Mouse (Mus musculus) CH12.LX (cell line): ENCODE measurements around the gene Defb45. TPM values are rescaled to one million over a fixed set of nuclear protein-coding genes. Genes with fewer than 3 reads are reported as not detected.

Source experiments
- DNase-seq: peaks from one replicate; pipeline ENCODE4 v3.0.0-alpha.2; 2013; ENCODE audit errors: extremely low read depth
- H3K27ac ChIP-seq: 2 replicates; pipeline ENCODE4 v1.5.1; 2012; ENCODE audit warnings: low read depth, mild to moderate bottlenecking, control low read depth, moderate library complexity; ENCODE audit not compliant: insufficient read depth
- H3K27me3 ChIP-seq: replicated peaks from 2 replicates; pipeline ENCODE3; 2012; ENCODE audit warnings: inconsistent platforms
- H3K36me3 ChIP-seq, 2 experiments: replicated peaks in 1 of 2; 2 replicates each; pipeline versions ENCODE3 to v1.6.1; 2012; ENCODE audit warnings: inconsistent platforms in 1 of 2, low read length in 1 of 2, mild to moderate bottlenecking in 1 of 2, mixed read lengths in 1 of 2, moderate library complexity in 1 of 2; ENCODE audit not compliant: control insufficient read depth in 1 of 2, insufficient read depth in 1 of 2
- H3K4me1 ChIP-seq, 2 experiments: 2 replicates each; pipeline ENCODE4 v1.6.1; 2012; ENCODE audit warnings: inconsistent platforms in 1 of 2, moderate library complexity in 1 of 2; ENCODE audit not compliant: insufficient read depth in 2 of 2, control insufficient read depth in 1 of 2
- H3K4me2 ChIP-seq: 2 replicates; pipeline ENCODE4 v1.6.1; 2012; ENCODE audit warnings: low read depth, mild to moderate bottlenecking, control low read depth; ENCODE audit not compliant: poor library complexity, insufficient read depth, severe bottlenecking
- H3K4me3 ChIP-seq, 3 experiments: fragments of 150-350 bp in 1 of 3; sonication (generic) in 1 of 3; replicated peaks in 1 of 3; 2 replicates each; pipeline versions ENCODE3 to v1.5.1; 2011 to 2012; ENCODE audit warnings: low read depth in 2 of 3, low read length in 2 of 3, mild to moderate bottlenecking in 2 of 3, moderate library complexity in 2 of 3, control low read depth in 1 of 3, improper control_type of control experiment in 1 of 3, inconsistent platforms in 1 of 3, mixed read lengths in 1 of 3; ENCODE audit not compliant: poor library complexity in 1 of 3
- H3K79me2 ChIP-seq: replicated peaks from 2 replicates; pipeline ENCODE4 v1.6.1; 2012; ENCODE audit warnings: mild to moderate bottlenecking, moderate library complexity; ENCODE audit not compliant: control insufficient read depth, poor library complexity, insufficient read depth, severe bottlenecking; ENCODE audit errors: extremely low read depth
- H3K9ac ChIP-seq: 2 replicates; pipeline ENCODE4 v1.6.1; 2012; ENCODE audit warnings: low read depth, mild to moderate bottlenecking, control low read depth, moderate library complexity; ENCODE audit not compliant: insufficient read depth
- H3K9me3 ChIP-seq: replicated peaks from 2 replicates; pipeline ENCODE3; 2012; ENCODE audit warnings: low read length, inconsistent platforms, mixed read lengths
- CHD2 ChIP-seq: IDR thresholded peaks from 2 replicates; pipeline ENCODE4 v1.6.1; 2011; ENCODE audit warnings: low read length, improper control_type of control experiment
- E2F4 ChIP-seq: IDR thresholded peaks from 2 replicates; pipeline ENCODE4 v1.6.1; 2011; ENCODE audit warnings: low read depth, low read length, improper control_type of control experiment; ENCODE audit not compliant: insufficient replicate concordance
- HCFC1 ChIP-seq: IDR thresholded peaks from 2 replicates; pipeline ENCODE4 v1.6.1; 2012; ENCODE audit warnings: low read depth, mild to moderate bottlenecking, inconsistent platforms, low read length, improper control_type of control experiment
- IRF4 ChIP-seq: IDR thresholded peaks from 2 replicates; pipeline ENCODE4 v1.6.1; 2014; ENCODE audit warnings: low read depth, mild to moderate bottlenecking, inconsistent platforms, low read length, improper control_type of control experiment
- JUN ChIP-seq: IDR thresholded peaks from 2 replicates; pipeline ENCODE4 v1.6.1; 2011; ENCODE audit warnings: low read depth, mild to moderate bottlenecking, low read length, improper control_type of control experiment, moderate library complexity; ENCODE audit not compliant: insufficient read depth
- JUND ChIP-seq: conservative IDR thresholded peaks from 2 replicates; pipeline ENCODE4 v1.6.1; 2011; ENCODE audit warnings: low read depth, low read length, improper control_type of control experiment
- KAT2A ChIP-seq: IDR thresholded peaks from 2 replicates; pipeline ENCODE4 v1.6.1; 2012; ENCODE audit warnings: low read length, improper control_type of control experiment, inconsistent platforms; ENCODE audit not compliant: insufficient replicate concordance
- MAFK ChIP-seq: IDR thresholded peaks from 2 replicates; pipeline ENCODE4 v1.6.1; 2011; ENCODE audit warnings: low read length, improper control_type of control experiment; ENCODE audit not compliant: insufficient replicate concordance
- MEF2A ChIP-seq: IDR thresholded peaks from 2 replicates; pipeline ENCODE4 v1.6.1; 2014; ENCODE audit warnings: low read depth, mild to moderate bottlenecking, inconsistent platforms, low read length, improper control_type of control experiment, borderline replicate concordance
- MXI1 ChIP-seq: IDR thresholded peaks from 2 replicates; pipeline ENCODE4 v1.6.1; 2011; ENCODE audit warnings: mild to moderate bottlenecking, low read depth, low read length, improper control_type of control experiment
- PAX5 ChIP-seq: IDR thresholded peaks from 2 replicates; pipeline ENCODE4 v1.6.1; 2012; ENCODE audit warnings: low read length, inconsistent platforms, mixed read lengths
- RAD21 ChIP-seq: IDR thresholded peaks from 2 replicates; pipeline ENCODE4 v1.6.1; 2011; ENCODE audit warnings: low read depth, mild to moderate bottlenecking, low read length, improper control_type of control experiment, moderate library complexity
- SIN3A ChIP-seq: IDR thresholded peaks from 2 replicates; pipeline ENCODE4 v1.6.1; 2012; ENCODE audit warnings: low read length, improper control_type of control experiment, inconsistent platforms
- SMC3 ChIP-seq: IDR thresholded peaks from 2 replicates; pipeline ENCODE4 v1.6.1; 2011; ENCODE audit warnings: low read depth, low read length, improper control_type of control experiment
- USF1 ChIP-seq: IDR thresholded peaks from 2 replicates; pipeline ENCODE4 v1.6.1; 2014; ENCODE audit warnings: low read depth, mild to moderate bottlenecking, inconsistent platforms, low read length, improper control_type of control experiment
- ZC3H11A ChIP-seq: IDR thresholded peaks from 2 replicates; pipeline ENCODE4 v1.6.1; 2012; ENCODE audit warnings: low read depth, mild to moderate bottlenecking, inconsistent platforms, low read length, improper control_type of control experiment
- dilution Hi-C: fragments of 300-500 bp; cut with MboI; formaldehyde crosslinking; loops from 2 replicates; pipeline ENCODE4 v1.14.3; 2020; ENCODE audit warnings: low sequenced_read_pairs; ENCODE audit not compliant: extremely low pct_unique_long_range_greater_than_20kb, extremely low pct_ligation_motif_present
- in situ Hi-C: fragments of 300-500 bp; cut with MboI; formaldehyde crosslinking; loops from 3 replicates; pipeline ENCODE4 v1.14.3; 2019; ENCODE audit warnings: low sequenced_read_pairs, low pct_ligation_motif_present, low pct_unique_long_range_greater_than_20kb, mixed read lengths
- polyA plus RNA-seq: library from polyadenylated mRNA; unstranded; fragments of >175 nt; gene quantifications from 2 replicates; pipeline ENCODE4 v1.2.1, GENCODE M21; 2012; ENCODE audit warnings: low read depth; ENCODE audit not compliant: insufficient read length
- total RNA-seq, 2 experiments: library from RNA; depleted of rRNA; stranded (reverse); fragments of 300-350 nt in 1 of 2; fragments of >200 nt in 1 of 2; gene quantifications; 2 replicates each; pipeline ENCODE4 v1.2.3; 2012 to 2014

The Defb45 gene
- total and polyA plus RNA-seq, 3 experiments = not detected

DNA sequence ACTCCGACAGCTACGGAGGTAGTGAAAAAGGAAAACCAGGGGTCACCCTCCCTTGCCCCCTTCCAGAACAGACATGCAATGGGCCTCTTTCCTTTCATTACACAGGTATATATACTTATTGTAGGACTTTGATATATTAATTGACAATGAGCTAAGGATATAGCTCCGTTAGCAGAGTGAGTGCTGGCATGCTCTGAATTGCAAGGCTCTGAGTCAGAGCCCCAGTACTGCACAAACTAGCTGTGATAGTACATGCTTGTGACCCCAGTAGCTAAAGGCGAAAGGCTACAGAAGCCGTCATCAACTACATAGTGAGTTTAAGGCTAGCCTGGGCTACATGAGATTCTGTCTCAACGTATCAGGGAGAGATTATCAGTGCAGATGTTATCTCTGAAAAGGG lies 30.7 kb upstream of the Defb45 start:
- peaks cover 7 to 28% of the 10 kb centered on the region in 2 experiments for H3K4me1 ChIP-seq
- peaks cover 0 to 3% of the 10 kb centered on the region in 2 experiments for H3K36me3 ChIP-seq
- H3K4me3 ChIP-seq = no peak overlapping the region
- no peak for DNase-seq
- no peaks in the 10 kb centered on the region for H3K27me3 ChIP-seq
- TF ChIP-seq RAD21 (no peak), MXI1 (no peak), SMC3 (no peak), SIN3A (no peak), CHD2 (no peak)
- in situ Hi-C loops = no loop called here
- no peaks in the 10 kb centered on the region for H3K79me2 ChIP-seq
- no peak overlapping the region for H3K4me2 ChIP-seq
- H3K9ac ChIP-seq = no peak overlapping the region
- no peak overlapping the region for H3K27ac ChIP-seq
- dilution Hi-C loops = no loop called here
- H3K9me3 ChIP-seq = no peaks in the 10 kb centered on the region

DNA sequence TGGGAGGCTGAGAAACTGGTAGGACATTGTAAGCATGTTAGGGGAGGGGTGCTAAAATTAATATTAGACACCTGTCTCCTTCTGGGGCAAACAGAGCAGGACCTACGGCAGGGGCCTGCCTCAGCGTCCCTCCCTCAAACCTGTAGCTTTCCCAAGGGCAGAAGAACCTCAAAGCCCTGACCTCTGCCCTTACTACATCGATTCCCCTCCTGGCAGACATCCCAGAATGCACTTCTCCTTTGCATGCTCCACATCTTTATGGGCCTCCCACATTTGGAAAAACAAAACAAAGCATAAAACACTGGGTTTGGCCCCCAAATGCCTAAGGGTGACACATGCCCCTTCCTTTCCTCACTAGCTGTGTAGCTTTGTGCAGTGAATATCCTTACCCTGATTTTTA lies 30.0 kb upstream of the Defb45 start:
- no peaks in the 10 kb centered on the region for H3K9me3 ChIP-seq
- dilution Hi-C loops = no loop called here
- in situ Hi-C loops = no loop called here
- H3K9ac ChIP-seq = no peak overlapping the region
- no peak for TF ChIP-seq JUND
- no peak for TF ChIP-seq JUN
- no peak for TF ChIP-seq PAX5
- no peak for TF ChIP-seq MEF2A
- no peak for TF ChIP-seq KAT2A
- TF ChIP-seq IRF4 = no peak
- TF ChIP-seq ZC3H11A = no peak
- TF ChIP-seq E2F4 = no peak
- TF ChIP-seq MAFK = no peak
- TF ChIP-seq USF1 = no peak
- no peak for DNase-seq
- H3K4me3 ChIP-seq = no peak overlapping the region
- peaks cover 4 to 24% of the 10 kb centered on the region in 2 experiments for H3K4me1 ChIP-seq
- H3K4me2 ChIP-seq = no peak overlapping the region
- no peaks in the 10 kb centered on the region for H3K79me2 ChIP-seq
- H3K27ac ChIP-seq = no peak overlapping the region
- H3K27me3 ChIP-seq = no peaks in the 10 kb centered on the region
- peaks cover 0 to under 1% of the 10 kb centered on the region in 2 experiments for H3K36me3 ChIP-seq

DNA sequence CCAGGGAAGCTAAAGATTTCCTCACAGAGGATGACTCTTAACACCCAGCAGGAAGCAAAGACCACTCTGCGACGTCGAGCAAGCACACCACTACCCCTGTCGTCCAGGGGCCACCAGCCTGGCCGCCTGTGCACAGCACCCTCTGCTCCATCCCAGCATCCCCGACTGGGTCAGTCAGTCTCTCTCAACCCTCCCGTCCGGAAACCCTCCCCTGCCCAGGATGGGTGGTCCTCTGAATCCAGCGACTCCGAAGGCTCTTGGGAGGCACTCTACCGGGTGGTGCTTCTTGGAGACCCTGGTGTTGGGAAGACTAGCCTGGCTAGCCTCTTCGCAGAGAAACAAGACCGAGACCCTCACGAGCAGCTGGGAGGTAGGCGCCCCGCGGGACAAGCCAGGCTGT lies 28.9 kb upstream of the Defb45 start:
- dilution Hi-C loops = no loop called here
- TF ChIP-seq KAT2A (no peak), HCFC1 (no peak)
- TF ChIP-seq, all 38 proteins: peak for 0
- Histone ChIP-seq H3K27me3 (no peaks in the 10 kb centered on the region), H3K4me3 (no peak overlapping the region), H3K9me3 (no peaks in the 10 kb centered on the region), H3K27ac (no peak overlapping the region), H3K4me2 (no peak overlapping the region), H3K36me3 (no peaks in the 10 kb centered on the region), H3K4me1 (peaks cover 0 to 15% of the 10 kb centered on the region in 2 experiments; a peak in 2 of 4 replicates), H3K79me2 (no peaks in the 10 kb centered on the region), H3K9ac (no peak overlapping the region)
- in situ Hi-C loops = no loop called here
- no peak for DNase-seq
